Mouse (Mus musculus) ovary, postnatal 14 days (tissue): ENCODE measurements around the gene Pitpna.
A peak's percentile ranks its signal among the peaks of the same experiment; 100 is the strongest.

Source experiments
- DNase-seq: peaks from one replicate; pipeline ENCODE4 v3.0.0; 2022; ENCODE audit warnings: low spot score

The Pitpna gene

GRCm38 (mm10) chr11:75631561-75632225 is 43.8 kb downstream of the Pitpna start:
- DNase-seq, result no peak

- no peak for DNase-seq
Measured at GRCm38 (mm10) chr11:75632921-75633320, 45.0 kb downstream of the Pitpna start.

- no peak for DNase-seq
Measured at GRCm38 (mm10) chr11:75634801-75635200, 46.9 kb downstream of the Pitpna start.

GRCm38 (mm10) chr11:75635315-75635714 is 47.4 kb downstream of the Pitpna start:
- DNase-seq, result no peak

DNA sequence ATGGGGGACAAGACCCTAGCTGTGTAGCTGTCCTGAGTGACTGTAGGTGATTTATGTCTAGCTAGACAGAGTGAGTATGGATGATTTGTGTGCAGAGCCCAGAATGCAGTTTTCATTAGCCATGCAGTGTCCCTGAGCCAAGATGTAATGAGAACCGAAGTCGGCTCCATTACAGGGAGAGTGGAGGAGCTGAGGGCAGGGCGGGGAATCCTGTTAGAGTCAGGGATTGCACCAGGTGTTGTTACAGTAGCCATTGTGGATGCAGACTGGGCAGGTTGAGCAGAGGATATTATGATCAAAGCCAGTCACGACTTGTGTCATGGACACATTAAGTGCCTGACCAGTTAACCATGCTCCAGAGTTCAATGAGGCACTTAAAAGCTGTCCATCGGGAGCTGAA is 55.4 kb downstream of the Pitpna start:
- no peak for DNase-seq

DNA sequence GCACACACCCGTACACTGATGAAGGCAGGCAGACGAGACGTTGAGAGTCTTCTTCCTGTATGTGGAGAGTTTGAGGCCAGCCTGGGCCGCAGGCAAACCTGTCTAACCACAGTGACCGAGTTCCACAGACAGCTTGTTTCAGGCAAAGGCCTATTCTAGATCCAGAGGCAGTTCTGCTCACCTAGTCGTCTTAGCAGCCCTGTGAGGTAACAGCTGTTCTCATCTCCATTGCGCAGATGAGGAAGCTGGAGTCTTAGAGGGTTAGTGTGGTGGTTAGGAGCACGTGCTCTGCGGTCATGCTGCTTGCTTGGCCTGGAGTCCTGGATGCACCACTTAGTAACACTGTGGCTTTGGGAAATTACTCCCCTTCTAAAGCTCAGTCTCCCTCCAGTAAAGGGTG is 56.8 kb downstream of the Pitpna start:
- DNase-seq, result no peak

GRCm38 (mm10) chr11:75647681-75648211 is 59.8 kb downstream of the Pitpna start:
- DNase-seq, result no peak

DNA sequence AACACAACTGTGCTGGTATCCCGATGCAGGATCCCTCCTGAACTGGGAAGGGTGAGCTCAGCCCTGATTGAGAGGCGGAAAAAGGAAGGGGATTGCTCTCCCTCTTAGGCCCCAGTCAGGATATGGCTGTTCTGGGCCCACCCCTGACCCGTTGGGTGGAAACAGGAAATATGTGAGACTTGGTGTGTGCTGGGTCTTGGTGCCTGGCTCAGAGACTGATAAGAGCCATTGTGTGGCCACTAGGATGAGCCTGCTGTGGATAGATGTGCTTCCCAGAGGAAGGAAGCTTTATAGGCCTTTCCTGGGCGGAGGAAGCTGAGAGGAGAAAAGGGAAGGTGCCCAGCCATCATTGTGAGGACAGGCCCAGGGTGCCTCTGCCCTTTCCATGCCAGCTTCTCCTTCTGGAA is 61.3 kb downstream of the Pitpna start:
- DNase-seq, result no peak

DNA sequence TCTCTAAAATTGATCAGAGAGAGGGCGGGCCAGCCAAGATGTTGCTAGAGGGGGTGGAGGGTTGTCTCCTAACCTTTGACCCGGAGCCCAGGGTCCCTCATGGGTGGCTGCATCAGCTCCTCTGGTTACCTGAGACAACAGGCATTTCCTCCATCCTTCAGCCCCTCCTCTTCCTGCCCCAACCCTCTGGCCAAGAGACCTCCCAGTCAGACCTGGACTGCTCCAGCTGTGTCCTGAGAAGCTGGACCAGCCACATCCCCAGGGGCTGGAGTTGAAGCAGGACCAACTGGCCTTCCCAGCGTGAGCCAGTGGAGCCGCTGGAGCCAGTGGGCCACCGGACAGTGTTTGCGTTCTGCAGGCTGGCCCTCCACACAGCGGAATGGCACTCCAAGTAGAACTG is 62.4 kb downstream of the Pitpna start, which contains the start of gene Myo1c:
Gene Myo1c, plus strand, starts transcription at position 194 of the 400 bp plus-strand sequence.
- no peak for DNase-seq

DNA sequence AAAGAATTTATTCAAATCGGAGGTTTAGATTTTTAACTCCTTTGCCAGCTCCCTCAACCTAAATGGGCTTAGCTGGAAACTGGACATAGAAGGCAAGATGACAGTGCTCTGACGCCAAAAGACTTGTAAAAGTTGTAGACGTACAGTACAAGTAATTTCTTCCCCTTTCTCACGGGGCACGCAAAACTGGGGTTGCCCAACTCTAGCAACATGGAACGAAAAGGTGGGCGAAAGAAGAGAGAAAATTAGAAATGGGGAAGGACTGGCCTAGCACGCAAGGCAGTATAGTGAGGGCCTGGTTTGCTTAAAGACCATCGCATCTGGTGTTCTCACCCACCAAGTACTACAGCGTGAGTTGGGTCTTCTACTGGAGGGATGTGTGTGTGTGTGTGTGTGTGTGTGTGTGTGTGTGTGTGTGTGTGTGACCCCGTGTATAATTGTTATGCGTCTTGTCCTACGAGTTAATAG is 63.1 kb downstream of the Pitpna start:
- no peak for DNase-seq

DNA sequence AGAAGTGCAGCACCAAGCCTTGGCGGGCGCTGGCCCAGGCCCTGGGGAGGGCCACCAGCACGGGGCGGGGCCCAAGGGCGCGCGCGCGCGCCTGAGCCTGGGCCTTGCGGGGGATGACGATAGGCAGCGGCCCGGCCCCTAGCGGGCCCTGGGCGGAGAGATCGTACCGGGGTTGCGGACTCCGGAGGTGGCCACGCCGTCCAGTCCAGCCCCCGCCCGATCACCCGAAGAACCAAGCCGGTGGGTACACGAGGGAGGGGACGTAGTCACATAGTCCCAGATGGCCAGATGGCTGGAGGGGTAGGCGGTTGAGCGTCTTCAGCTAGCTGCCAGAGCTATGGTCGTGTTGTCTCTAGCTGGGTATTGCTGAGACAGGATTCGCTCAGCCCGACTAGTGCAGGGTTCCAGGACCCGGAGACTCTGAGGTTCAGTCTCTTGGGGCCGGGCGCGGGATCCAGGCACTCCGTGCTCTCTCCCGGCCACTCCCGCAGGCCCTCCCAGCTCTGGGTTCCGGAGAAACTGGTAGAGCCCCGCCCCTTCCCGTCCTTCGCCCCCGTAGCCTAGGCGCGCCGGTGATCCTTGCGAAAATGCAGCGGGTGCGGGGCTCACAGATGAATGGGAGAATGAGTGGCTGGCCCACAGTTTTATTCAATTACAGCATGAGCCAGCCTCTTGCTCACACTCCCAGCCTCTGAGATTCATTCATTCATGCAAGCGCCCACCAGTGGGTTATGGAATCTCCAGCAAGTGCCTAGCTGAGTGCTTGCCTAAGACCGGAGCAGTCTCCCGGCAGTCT is 63.7 kb downstream of the Pitpna start:
- peak; percentile 71 for DNase-seq

GRCm38 (mm10) chr11:75652222-75652941 is 64.5 kb downstream of the Pitpna start:
- DNase-seq, result no peak

GRCm38 (mm10) chr11:75652942-75653684 is 65.2 kb downstream of the Pitpna start:
- DNase-seq, result no peak

- DNase-seq, result peak; percentile 58
Measured at GRCm38 (mm10) chr11:75653781-75654470, 66.0 kb downstream of the Pitpna start.

- DNase-seq, result no peak
Measured at GRCm38 (mm10) chr11:75654471-75655390, 66.8 kb downstream of the Pitpna start.

DNA sequence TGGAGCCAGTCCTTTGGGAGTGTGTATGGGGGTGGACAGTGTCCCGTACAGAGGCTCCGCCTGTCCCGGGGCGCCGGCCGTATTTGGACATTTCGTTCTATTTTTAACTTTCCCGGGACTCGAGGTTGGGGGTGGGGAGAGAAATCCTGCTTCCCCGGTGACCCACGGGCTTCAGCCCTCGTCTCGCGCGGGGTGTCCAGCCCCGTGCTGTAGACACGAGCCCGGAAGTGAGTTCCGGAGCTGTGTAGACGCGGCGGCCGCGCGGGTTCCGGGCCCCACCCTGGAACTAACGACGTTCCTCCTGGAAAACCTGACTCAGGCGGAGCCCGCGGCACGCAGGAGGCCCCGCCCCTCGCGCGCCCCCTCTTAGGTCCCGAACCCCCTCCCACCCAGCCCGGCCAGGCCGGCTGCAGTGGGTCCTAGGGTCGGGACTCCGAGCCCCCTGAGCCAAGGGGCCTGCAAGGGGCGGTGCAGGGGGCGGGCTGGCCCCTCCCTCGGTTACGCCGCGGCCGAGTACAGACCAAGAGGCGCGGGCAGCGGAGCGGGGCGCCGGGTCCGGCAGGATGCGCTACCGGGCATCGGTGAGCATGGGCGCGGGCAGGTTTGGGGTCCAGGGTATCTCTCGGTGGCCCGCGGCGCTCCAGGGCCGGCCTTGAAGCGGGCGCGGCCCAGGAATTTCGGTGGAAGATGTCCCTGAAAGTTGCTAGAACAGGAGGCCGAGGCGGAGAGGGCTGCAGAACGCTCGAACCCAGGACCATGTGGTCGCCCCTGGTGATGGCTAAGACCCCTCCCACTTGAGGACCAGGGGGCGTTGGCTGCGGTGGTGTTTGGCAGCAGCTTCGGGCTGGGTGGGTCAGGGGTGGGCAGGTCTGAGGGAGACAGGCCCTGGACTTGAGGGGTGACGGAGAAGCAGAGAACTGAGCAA is 68.0 kb downstream of the Pitpna start:
- peak; percentile 62 for DNase-seq

DNA sequence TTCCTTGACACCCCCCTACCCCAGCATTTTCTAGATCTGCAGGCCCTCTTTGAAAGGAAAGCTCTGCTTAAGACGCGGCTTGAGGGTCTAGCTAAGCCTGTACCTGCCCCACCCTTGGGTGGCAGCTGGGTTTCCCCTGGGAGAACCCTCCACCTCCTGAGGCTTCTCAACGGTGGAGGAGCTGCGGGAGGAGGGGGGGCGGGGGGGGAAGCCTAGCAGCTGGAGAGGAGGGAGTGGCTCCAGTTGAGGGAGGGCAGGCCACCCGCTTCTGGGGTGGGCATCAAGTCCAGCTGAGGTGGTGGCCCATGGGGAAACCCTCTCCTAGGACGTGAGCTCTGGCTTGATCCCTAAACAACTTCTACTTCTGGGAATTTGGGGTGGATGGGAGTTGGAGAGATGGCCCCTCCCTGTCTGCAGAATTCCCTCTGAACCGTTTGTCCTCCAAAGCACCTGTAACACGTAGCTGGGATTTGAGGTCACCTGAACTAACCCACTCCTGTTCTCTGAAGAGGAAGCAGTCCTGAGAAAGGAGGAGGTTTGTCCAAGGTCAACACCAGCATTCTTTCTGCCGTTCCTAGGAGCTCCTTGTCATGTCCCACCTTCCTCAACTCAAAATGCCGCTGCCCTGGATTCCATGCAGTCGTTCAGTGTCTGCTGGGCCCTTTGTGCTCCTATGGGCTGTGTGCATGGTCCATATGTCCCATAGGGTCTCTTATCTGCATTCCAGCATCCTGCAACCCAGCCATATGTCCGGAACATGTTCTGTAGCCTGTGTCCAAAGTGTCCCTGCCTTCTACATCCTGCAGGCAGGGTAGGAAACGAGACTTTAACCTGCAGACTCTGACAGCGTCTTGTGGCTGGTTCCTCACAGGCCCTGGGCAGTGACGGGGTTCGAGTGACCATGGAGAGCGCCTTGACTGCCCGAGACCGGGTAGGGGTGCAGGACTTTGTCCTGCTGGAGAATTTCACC is 69.0 kb downstream of the Pitpna start:
- DNase-seq, result no peak

GRCm38 (mm10) chr11:75657841-75658240 is 69.9 kb downstream of the Pitpna start:
- no peak for DNase-seq
